Mouse (Mus musculus) heart, adult 9 months (tissue): ENCODE results near the gene Avpr1b.
"Not testable (repeated sequence)": the region's sequence is repeated elsewhere in the genome, so short reads cannot be mapped to it uniquely, and the experiment has no call there.

ENCODE experiments used
- DNase-seq, 2 experiments: peaks; one replicate each; pipeline ENCODE4 v3.0.0; 2022; ENCODE audit warnings: low spot score in 2 of 2

The Avpr1b gene

GRCm38 (mm10) chr1:131618576-131618975, 19.5 kb downstream of the Avpr1b start:
- DNase-seq: no peak

GRCm38 (mm10) chr1:131619348-131619747, 20.3 kb downstream of the Avpr1b start:
- DNase-seq: no peak

GRCm38 (mm10) chr1:131623644-131624043, 24.6 kb downstream of the Avpr1b start:
- DNase-seq: no peak

- DNase-seq: no peak
Measured at GRCm38 (mm10) chr1:131624175-131624835, 25.3 kb downstream of the Avpr1b start.

GRCm38 (mm10) chr1:131626200-131626599, 27.2 kb downstream of the Avpr1b start:
- no peak for DNase-seq

- not testable (repeated sequence) for DNase-seq
Measured at GRCm38 (mm10) chr1:131632216-131632615, 33.2 kb downstream of the Avpr1b start.

- DNase-seq: no peak
Measured at GRCm38 (mm10) chr1:131634495-131634894, 35.5 kb downstream of the Avpr1b start.

GRCm38 (mm10) chr1:131637791-131638540, 38.9 kb downstream of the Avpr1b start, which contains the start of gene Ctse:
Gene Ctse (plus strand): TSS chr1:131638306.
- DNase-seq: no peak

- no peak for DNase-seq
Measured at GRCm38 (mm10) chr1:131638541-131639421, 39.7 kb downstream of the Avpr1b start.

GRCm38 (mm10) chr1:131640062-131640461, 41.0 kb downstream of the Avpr1b start:
- no peak for DNase-seq

- no peak for DNase-seq
Measured at GRCm38 (mm10) chr1:131641565-131641964, 42.5 kb downstream of the Avpr1b start.

GRCm38 (mm10) chr1:131642251-131642650, 43.2 kb downstream of the Avpr1b start:
- no peak for DNase-seq

GRCm38 (mm10) chr1:131652670-131653443, 53.8 kb downstream of the Avpr1b start:
- no peak for DNase-seq

- DNase-seq: no peak
Measured at GRCm38 (mm10) chr1:131655601-131656000, 56.6 kb downstream of the Avpr1b start.

GRCm38 (mm10) chr1:131657945-131658354, 58.9 kb downstream of the Avpr1b start:
- peak; percentile 76 to 85 for DNase-seq

GRCm38 (mm10) chr1:131659512-131660085, 60.6 kb downstream of the Avpr1b start:
- DNase-seq: no peak

GRCm38 (mm10) chr1:131660266-131660665, 61.2 kb downstream of the Avpr1b start:
- no peak for DNase-seq

- no peak for DNase-seq
Measured at GRCm38 (mm10) chr1:131660716-131661472, 61.9 kb downstream of the Avpr1b start.
